Mouse (Mus musculus) v-Abl transformed pro-B cells (cell line): ENCODE measurements around the gene Wdr83.
"Not testable (repeated sequence)": the region's sequence is repeated elsewhere in the genome, so short reads cannot be mapped to it uniquely, and the experiment has no call there.

ENCODE experiments used
- in situ Hi-C, 2 experiments: fragments of 400-800 bp; cut with MboI; formaldehyde crosslinking; loops; one replicate each; pipeline ENCODE4 v1.15.1; 2025; ENCODE audit not compliant: unreplicated experiment in 2 of 2

Wdr83 gene

DNA sequence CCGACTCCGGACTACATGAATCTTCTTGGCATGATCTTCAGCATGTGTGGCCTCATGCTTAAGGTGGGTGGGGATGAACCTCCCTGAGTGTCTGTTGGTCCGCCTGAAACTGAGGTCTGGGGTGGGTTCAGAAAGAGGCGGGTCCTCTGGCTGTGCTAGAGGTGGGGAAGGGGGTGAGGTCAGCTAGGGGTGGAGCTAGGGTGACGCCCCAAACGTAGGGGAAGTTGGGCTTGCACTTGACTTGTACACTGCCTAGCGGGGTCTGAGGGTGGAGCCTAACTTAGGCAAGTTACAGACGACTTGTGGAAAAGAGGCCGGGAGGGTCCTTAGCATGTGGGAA, at the start of gene Wdr83:
Wdr83 (minus strand) TSS at position 91 of the 340 bp plus-strand sequence.
- in situ Hi-C loops = loop anchor here (10.0 to 25.0 kb wide), 5 partner anchors 214 to 1531 kb away; partner anchors contain the start of genes Abcc12 (in 1 of the 2), Lonp2 (in 1 of the 2), Orc6 (in 1 of the 2) and Vps35 (in 1 of the 2)

- in situ Hi-C loops = no loop called here
Observed at GRCm38 (mm10) chr8:85123691-85124090, 42.6 kb upstream of the Wdr83 start.

- in situ Hi-C loops = no loop called here
Observed at GRCm38 (mm10) chr8:85122995-85123394, 41.9 kb upstream of the Wdr83 start, which contains the start of gene Zfp791. Gene Zfp791, minus strand, starts transcription at chr8:85123095.

- in situ Hi-C loops = not testable (repeated sequence)
Observed at GRCm38 (mm10) chr8:85120251-85120650, 39.1 kb upstream of the Wdr83 start.

- in situ Hi-C loops = no loop called here
Observed at GRCm38 (mm10) chr8:85119052-85119981, 38.2 kb upstream of the Wdr83 start.

DNA sequence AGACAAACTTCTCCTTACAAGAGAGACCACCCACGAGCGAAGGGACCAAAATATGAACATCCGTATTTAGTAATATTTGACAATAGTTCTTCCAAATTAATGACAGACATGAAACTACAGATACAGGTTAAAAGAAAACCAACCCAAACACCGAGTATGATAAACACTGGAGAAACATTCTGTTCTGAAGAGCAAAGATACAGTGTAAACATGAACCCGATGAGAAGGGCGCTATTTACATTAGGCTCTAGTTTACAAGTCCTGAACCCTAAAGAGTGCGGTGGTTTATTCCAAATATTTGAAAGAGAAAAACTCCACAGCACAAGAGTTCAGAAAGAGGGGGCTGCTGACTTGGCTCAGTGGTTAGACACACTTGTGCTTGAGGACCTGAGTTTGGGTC, 35.9 kb upstream of the Wdr83 start:
- in situ Hi-C loops = no loop called here

DNA sequence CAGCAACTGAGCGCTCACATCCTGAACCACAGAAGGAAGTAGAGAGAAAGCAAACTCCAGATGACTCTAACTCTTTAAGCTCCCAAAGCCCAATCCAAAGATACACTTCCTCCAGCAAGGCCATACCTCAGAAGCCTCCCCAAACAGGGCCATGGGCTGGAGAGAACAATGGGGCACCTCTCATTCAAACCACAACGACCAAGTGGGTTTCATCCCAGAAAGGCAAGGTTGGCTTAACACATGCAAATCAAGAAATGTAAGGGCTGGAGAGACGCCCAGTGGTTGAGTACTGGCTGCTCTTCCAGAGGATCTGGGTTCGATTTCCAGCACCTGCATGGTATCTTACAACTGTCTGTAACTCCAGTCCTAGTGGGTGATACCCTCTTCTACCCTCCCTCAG, 34.4 kb upstream of the Wdr83 start:
- in situ Hi-C loops = no loop called here

- in situ Hi-C loops = no loop called here
Observed at GRCm38 (mm10) chr8:85113241-85113640, 32.1 kb upstream of the Wdr83 start.

GRCm38 (mm10) chr8:85100076-85100665, 19.1 kb upstream of the Wdr83 start:
- in situ Hi-C loops = no loop called here

DNA sequence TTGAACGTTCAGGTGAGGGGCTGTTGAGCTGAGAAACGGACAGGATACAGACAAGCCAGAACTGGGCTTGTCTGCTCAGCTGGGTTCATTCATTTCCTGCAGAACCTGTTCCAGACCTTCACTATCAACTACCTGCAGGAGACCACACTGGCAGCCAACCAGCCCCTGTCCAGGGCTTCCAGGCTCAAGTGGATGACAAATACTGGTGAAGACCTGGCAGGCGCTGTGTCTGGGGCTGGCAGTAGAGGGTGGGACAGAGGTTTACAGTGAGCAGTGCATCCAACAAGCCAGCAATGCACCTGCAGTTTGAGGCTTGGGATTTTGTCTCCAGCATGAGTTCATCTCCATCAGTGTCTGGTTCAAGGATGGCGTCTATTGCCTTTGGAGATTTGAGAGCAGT, 15.7 kb upstream of the Wdr83 start:
- in situ Hi-C loops = loop anchor here (25.0 kb wide), 4 partner anchors 315 to 1515 kb away; partner anchors contain the start of genes Abcc12 (in 1 of the 2) and Lonp2 (in 1 of the 2)

- in situ Hi-C loops = loop anchor here (25.0 kb wide), 4 partner anchors 316 to 1516 kb away; partner anchors contain the start of genes Abcc12 (in 1 of the 2) and Lonp2 (in 1 of the 2)
Observed at GRCm38 (mm10) chr8:85096196-85096595, 15.1 kb upstream of the Wdr83 start.

DNA sequence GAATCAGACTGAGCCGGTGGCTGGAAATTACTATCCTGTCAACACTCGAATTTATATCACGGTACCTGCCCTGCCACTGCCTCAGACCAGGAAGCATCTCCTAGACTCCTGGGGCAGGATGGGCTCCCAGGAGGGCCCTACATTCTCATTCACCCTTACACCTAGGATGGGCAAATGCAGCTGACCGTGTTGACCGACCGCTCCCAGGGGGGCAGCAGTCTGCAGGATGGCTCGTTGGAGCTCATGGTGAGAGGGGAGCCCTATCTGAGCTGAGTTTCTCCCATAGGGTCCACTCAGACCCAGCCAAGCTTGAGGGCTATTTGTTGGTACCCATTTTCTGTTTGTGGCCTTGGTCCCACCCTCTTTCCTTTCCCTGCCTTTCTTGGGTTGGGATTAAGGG, 14.5 kb upstream of the Wdr83 start:
- in situ Hi-C loops = loop anchor here (25.0 kb wide), 4 partner anchors 317 to 1517 kb away; partner anchors contain the start of genes Abcc12 (in 1 of the 2) and Lonp2 (in 1 of the 2)

- in situ Hi-C loops = loop anchor here (25.0 kb wide), 4 partner anchors 317 to 1517 kb away; partner anchors contain the start of genes Abcc12 (in 1 of the 2) and Lonp2 (in 1 of the 2)
Observed at GRCm38 (mm10) chr8:85095051-85095450, 13.9 kb upstream of the Wdr83 start.

DNA sequence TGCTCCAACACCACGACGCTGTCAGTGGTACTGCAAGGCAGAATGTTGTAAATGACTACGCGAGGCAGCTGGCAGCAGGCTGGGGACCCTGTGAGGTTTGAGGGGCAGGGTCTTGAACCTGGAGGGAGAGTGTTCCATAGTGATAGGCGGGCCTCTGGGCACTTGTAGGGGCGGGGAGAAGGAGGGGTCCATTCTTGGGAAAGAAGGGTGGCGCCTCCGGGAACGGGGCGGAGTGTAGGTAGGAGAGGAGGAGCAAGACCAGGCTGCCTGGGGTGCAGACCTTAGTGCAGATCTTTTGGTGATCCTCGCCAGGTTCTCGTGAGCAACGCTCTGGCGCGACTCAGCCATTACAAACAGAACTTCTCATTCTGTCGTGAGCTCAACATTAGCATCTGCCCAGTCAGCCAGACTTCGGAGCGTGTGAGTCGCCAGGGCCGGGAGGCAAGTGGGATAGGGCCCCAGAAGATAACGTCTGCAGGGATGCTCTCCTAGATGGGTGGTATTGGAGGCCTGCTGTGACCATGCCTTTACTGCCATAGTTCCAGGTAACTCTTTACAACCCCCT, 10.5 kb upstream of the Wdr83 start:
- in situ Hi-C loops = loop anchor here (25.0 kb wide), 4 partner anchors 321 to 1521 kb away; partner anchors contain the start of genes Abcc12 (in 1 of the 2) and Lonp2 (in 1 of the 2)

- in situ Hi-C loops = loop anchor here (25.0 kb wide), 4 partner anchors 321 to 1521 kb away; partner anchors contain the start of genes Abcc12 (in 1 of the 2) and Lonp2 (in 1 of the 2)
Observed at GRCm38 (mm10) chr8:85090856-85091255, 9.8 kb upstream of the Wdr83 start.

- in situ Hi-C loops = loop anchor here (10.0 to 25.0 kb wide), 5 partner anchors 206 to 1524 kb away; partner anchors contain the start of genes Abcc12 (in 1 of the 2), Lonp2 (in 1 of the 2), Orc6 (in 1 of the 2) and Vps35 (in 1 of the 2)
Observed at GRCm38 (mm10) chr8:85088771-85089170, 7.7 kb upstream of the Wdr83 start.

GRCm38 (mm10) chr8:85086238-85086637, 5.1 kb upstream of the Wdr83 start:
- in situ Hi-C loops = loop anchor here (10.0 to 25.0 kb wide), 5 partner anchors 209 to 1526 kb away; partner anchors contain the start of genes Abcc12 (in 1 of the 2), Lonp2 (in 1 of the 2), Orc6 (in 1 of the 2) and Vps35 (in 1 of the 2)

- in situ Hi-C loops = loop anchor here (10.0 to 25.0 kb wide), 5 partner anchors 210 to 1528 kb away; partner anchors contain the start of genes Abcc12 (in 1 of the 2), Lonp2 (in 1 of the 2), Orc6 (in 1 of the 2) and Vps35 (in 1 of the 2)
Observed at GRCm38 (mm10) chr8:85084633-85085032, 3.5 kb upstream of the Wdr83 start.

GRCm38 (mm10) chr8:85083108-85083813, 2.2 kb upstream of the Wdr83 start, which contains the start of gene Man2b1:
Gene Man2b1, plus strand, starts transcription at chr8:85083270.
- in situ Hi-C loops = loop anchor here (10.0 to 25.0 kb wide), 5 partner anchors 212 to 1529 kb away; partner anchors contain the start of genes Abcc12 (in 1 of the 2), Lonp2 (in 1 of the 2), Orc6 (in 1 of the 2) and Vps35 (in 1 of the 2)
